Mouse (Mus musculus) adipose tissue, adult 10 weeks (tissue): ENCODE results near the gene Gm21477. TPM values are rescaled to one million over a fixed set of nuclear protein-coding genes. Genes with fewer than 3 reads are reported as not detected.

Experiments
- polyA plus RNA-seq: library from polyadenylated mRNA; stranded (reverse); fragments of 350-450 nt; fragmentation: Illumina TruSeq; extraction: RNeasy Lipid Tissue Mini Kit (QIAGEN cat#74804); gene quantifications from one replicate; pipeline ENCODE4 v1.2.3, GENCODE M21; 2014; ENCODE audit warnings: low read depth, low replicate concordance

Gm21477 gene
- not detected for polyA plus RNA-seq

DNA sequence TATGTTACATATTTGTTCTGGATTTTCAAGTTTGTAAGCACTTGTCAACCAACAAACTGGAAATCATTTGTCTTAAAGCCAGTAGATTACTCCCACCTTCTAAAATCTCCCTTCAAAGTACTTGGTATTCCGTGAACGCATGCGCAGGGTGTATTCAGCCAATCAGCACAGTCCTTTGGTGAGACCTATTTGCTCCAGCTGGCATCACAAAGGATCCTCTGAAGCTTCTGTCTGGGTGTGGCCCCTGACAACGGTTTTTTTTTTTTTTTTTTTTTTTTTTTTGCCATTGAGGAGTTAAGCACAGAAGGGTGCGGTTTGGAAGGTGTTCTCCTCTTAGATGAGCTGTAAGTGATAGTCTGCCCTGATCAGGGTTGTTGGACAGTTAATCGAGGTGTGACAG is at the start of gene Gm21477:
Gm21477 (plus strand) TSS at position 301 of the 400 bp plus-strand sequence.

